Mouse (Mus musculus) MEL (cell line): ENCODE measurements at regions not wholly inside any gene's neighbourhood (a gene's known extent, or its start where the extent isn't known, plus 50 kb on each side); places are given as distances from the start of the nearest gene placed in this dataset.

Source experiments
- DNase-seq: peaks from one replicate; pipeline ENCODE4 v3.0.0; 2011; ENCODE audit warnings: low read depth, low spot score
- H3K27ac ChIP-seq: 2 replicates; pipeline ENCODE4 v1.5.1; 2012; ENCODE audit warnings: low read depth, mild to moderate bottlenecking, control low read depth, low read length, moderate library complexity; ENCODE audit not compliant: control insufficient read depth
- H3K27me3 ChIP-seq, 2 experiments: fragments of 150-350 bp in 1 of 2; sonication (generic) in 1 of 2; 2 replicates each; pipeline ENCODE4 v1.6.1; 2012; ENCODE audit warnings: low read length in 2 of 2, mild to moderate bottlenecking in 2 of 2, improper control_type of control experiment in 1 of 2, moderate library complexity in 1 of 2; ENCODE audit not compliant: insufficient read depth in 2 of 2, control insufficient read depth in 1 of 2
- H3K36me3 ChIP-seq, 2 experiments: 2 replicates each; pipeline ENCODE4 v1.6.1; 2012 to 2014; ENCODE audit warnings: low read length in 2 of 2, improper control_type of control experiment in 1 of 2, inconsistent platforms in 1 of 2, mild to moderate bottlenecking in 1 of 2; ENCODE audit not compliant: insufficient read depth in 2 of 2, control insufficient read depth in 1 of 2
- H3K4me1 ChIP-seq, 2 experiments: fragments of 150-350 bp in 1 of 2; sonication (generic) in 1 of 2; 2 replicates each; pipeline ENCODE4 v1.6.1; 2012; ENCODE audit warnings: low read length in 2 of 2, improper control_type of control experiment in 1 of 2, mild to moderate bottlenecking in 1 of 2; ENCODE audit not compliant: insufficient read depth in 2 of 2, control insufficient read depth in 1 of 2
- H3K4me3 ChIP-seq, 2 experiments: fragments of 150-350 bp in 1 of 2; sonication (generic) in 1 of 2; 2 replicates each; pipeline ENCODE4 v1.5.1; 2012; ENCODE audit warnings: low read depth in 2 of 2, low read length in 2 of 2, mild to moderate bottlenecking in 2 of 2, moderate library complexity in 2 of 2, control low read depth in 1 of 2, improper control_type of control experiment in 1 of 2; ENCODE audit not compliant: control insufficient read depth in 1 of 2, insufficient read depth in 1 of 2
- H3K79me2 ChIP-seq: 2 replicates; pipeline ENCODE4 v1.6.1; 2012; ENCODE audit warnings: mild to moderate bottlenecking, low read length, moderate library complexity; ENCODE audit not compliant: control insufficient read depth, poor library complexity, insufficient read depth
- H3K9ac ChIP-seq: 2 replicates; pipeline ENCODE4 v1.6.1; 2012; ENCODE audit warnings: low read depth, mild to moderate bottlenecking, control low read depth, low read length, moderate library complexity; ENCODE audit not compliant: control insufficient read depth, poor library complexity, severe bottlenecking
- H3K9me3 ChIP-seq: fragments of 150-350 bp; sonication (generic); replicated peaks from 2 replicates; pipeline ENCODE4 v1.6.1; 2012; ENCODE audit warnings: mild to moderate bottlenecking, low read length, improper control_type of control experiment, moderate library complexity; ENCODE audit not compliant: insufficient read depth
- CHD1 ChIP-seq: IDR thresholded peaks from 2 replicates; pipeline ENCODE4 v1.6.1; 2012; ENCODE audit warnings: low read depth, mild to moderate bottlenecking, inconsistent platforms, low read length, improper control_type of control experiment
- CHD2 ChIP-seq: IDR thresholded peaks from 2 replicates; pipeline ENCODE4 v1.6.1; 2011; ENCODE audit warnings: low read length, improper control_type of control experiment
- CTCF ChIP-seq, 3 experiments: IDR thresholded peaks in 2 of 3; conservative IDR thresholded peaks in 1 of 3; 2 replicates each; pipeline ENCODE4 v1.5.1; 2011 to 2012; ENCODE audit warnings: low read length in 3 of 3, low read depth in 2 of 3, mild to moderate bottlenecking in 2 of 3, improper control_type of control experiment in 1 of 3, inconsistent platforms in 1 of 3, mixed read lengths in 1 of 3, moderate library complexity in 1 of 3; ENCODE audit not compliant: control insufficient read depth in 1 of 3, insufficient read depth in 1 of 3, poor library complexity in 1 of 3, severe bottlenecking in 1 of 3
- ELF1 ChIP-seq: IDR thresholded peaks from 2 replicates; pipeline ENCODE4 v1.6.1; 2014; ENCODE audit warnings: low read depth, mild to moderate bottlenecking, inconsistent platforms, low read length, improper control_type of control experiment, moderate library complexity
- EP300 ChIP-seq, 2 experiments: IDR thresholded peaks; 2 replicates each; pipeline ENCODE4 v1.6.1; 2011; ENCODE audit warnings: improper control_type of control experiment in 2 of 2, low read length in 2 of 2, low read depth in 1 of 2, mild to moderate bottlenecking in 1 of 2
- ETS1 ChIP-seq: IDR thresholded peaks from 2 replicates; pipeline ENCODE4 v1.6.1; 2012; ENCODE audit warnings: low read depth, mild to moderate bottlenecking, inconsistent platforms, low read length, improper control_type of control experiment, moderate library complexity
- GABPA ChIP-seq: IDR thresholded peaks from 2 replicates; pipeline ENCODE4 v1.6.1; 2012; ENCODE audit warnings: low read depth, mild to moderate bottlenecking, inconsistent platforms, low read length, improper control_type of control experiment, moderate library complexity
- GATA1 ChIP-seq: IDR thresholded peaks from 2 replicates; pipeline ENCODE4 v1.6.1; 2011; ENCODE audit warnings: low read depth, low read length, improper control_type of control experiment
- HCFC1 ChIP-seq: IDR thresholded peaks from 2 replicates; pipeline ENCODE4 v1.6.1; 2012; ENCODE audit warnings: low read depth, mild to moderate bottlenecking, inconsistent platforms, low read length, improper control_type of control experiment, moderate library complexity
- JUND ChIP-seq: IDR thresholded peaks from 2 replicates; pipeline ENCODE4 v1.6.1; 2011; ENCODE audit warnings: low read depth, mild to moderate bottlenecking, improper control_type of control experiment, low read length
- KAT2A ChIP-seq: conservative IDR thresholded peaks from 2 replicates; pipeline ENCODE4 v1.6.1; 2012; ENCODE audit warnings: low read depth, low read length, improper control_type of control experiment, inconsistent platforms
- MEF2A ChIP-seq: IDR thresholded peaks from 2 replicates; pipeline ENCODE4 v1.6.1; 2014; ENCODE audit warnings: low read depth, mild to moderate bottlenecking, inconsistent platforms, low read length, improper control_type of control experiment; ENCODE audit not compliant: poor library complexity, insufficient replicate concordance, severe bottlenecking; ENCODE audit errors: extremely low read depth
- NELFE ChIP-seq: IDR thresholded peaks from 2 replicates; pipeline ENCODE4 v1.6.1; 2011; ENCODE audit warnings: low read depth, low read length, improper control_type of control experiment
- NRF1 ChIP-seq: IDR thresholded peaks from 2 replicates; pipeline ENCODE4 v1.6.1; 2014; ENCODE audit warnings: low read depth, mild to moderate bottlenecking, inconsistent platforms, low read length, improper control_type of control experiment, moderate library complexity; ENCODE audit not compliant: poor library complexity, insufficient read depth, severe bottlenecking
- POLR2AphosphoS2 ChIP-seq: IDR thresholded peaks from 2 replicates; pipeline ENCODE4 v1.6.1; 2011; ENCODE audit warnings: low read length, improper control_type of control experiment
- POLR2AphosphoS5 ChIP-seq: IDR thresholded peaks from 2 replicates; pipeline ENCODE4 v1.6.1; 2012; ENCODE audit warnings: low read depth, borderline replicate concordance, mild to moderate bottlenecking, inconsistent platforms, low read length, moderate library complexity, mixed read lengths
- RAD21 ChIP-seq: IDR thresholded peaks from 2 replicates; pipeline ENCODE4 v1.6.1; 2011; ENCODE audit warnings: mild to moderate bottlenecking, low read depth, low read length, improper control_type of control experiment
- SIN3A ChIP-seq: IDR thresholded peaks from 2 replicates; pipeline ENCODE4 v1.6.1; 2012; ENCODE audit warnings: low read length, improper control_type of control experiment, inconsistent platforms
- SMC3 ChIP-seq: IDR thresholded peaks from 2 replicates; pipeline ENCODE4 v1.6.1; 2011; ENCODE audit warnings: low read depth, low read length, improper control_type of control experiment
- UBTF ChIP-seq: IDR thresholded peaks from 2 replicates; pipeline ENCODE4 v1.6.1; 2012; ENCODE audit warnings: low read depth, mild to moderate bottlenecking, inconsistent platforms, low read length, improper control_type of control experiment, moderate library complexity, borderline replicate concordance; ENCODE audit not compliant: insufficient read depth
- ZMIZ1 ChIP-seq: IDR thresholded peaks from 2 replicates; pipeline ENCODE4 v1.6.1; 2012; ENCODE audit warnings: low read depth, mild to moderate bottlenecking, inconsistent platforms, low read length, improper control_type of control experiment, moderate library complexity
- ZNF384 ChIP-seq: IDR thresholded peaks from 2 replicates; pipeline ENCODE4 v1.6.1; 2012; ENCODE audit warnings: low read depth, mild to moderate bottlenecking, inconsistent platforms, low read length, improper control_type of control experiment

GRCm38 (mm10) chr1:88869885-88870284, 167.9 kb upstream of the Arl4c start:
- no peaks in the 10 kb centered on the region for H3K27me3 ChIP-seq
- H3K9ac ChIP-seq = no peak overlapping the region
- no peak for TF ChIP-seq EP300 (IDR thresholded peaks at IDR 0.05; ENCODE audit: low read depth in 1 of 2, low read length in 2 of 2)
- TF ChIP-seq SIN3A = no peak
- TF ChIP-seq POLR2AphosphoS2 = no peak
- no peak for TF ChIP-seq GATA1
- no peak for TF ChIP-seq KAT2A
- no peak for TF ChIP-seq MEF2A
- TF ChIP-seq UBTF = no peak
- TF ChIP-seq NELFE = no peak
- TF ChIP-seq ZMIZ1 = no peak
- TF ChIP-seq, all 39 proteins: peak for 0
- Histone ChIP-seq H3K4me3 (no peak overlapping the region), H3K27ac (no peak overlapping the region), H3K4me1 (no peaks in the 10 kb centered on the region), H3K36me3 (no peaks in the 10 kb centered on the region), H3K9me3 (no peaks in the 10 kb centered on the region), H3K79me2 (no peaks in the 10 kb centered on the region)
- no peak for DNase-seq

- H3K36me3 ChIP-seq = no peaks in the 10 kb centered on the region
- no peak overlapping the region for H3K9ac ChIP-seq
- H3K4me1 ChIP-seq = no peaks in the 10 kb centered on the region
- no peaks in the 10 kb centered on the region for H3K27me3 ChIP-seq
- DNase-seq = no peak
- H3K4me3 ChIP-seq = no peak overlapping the region
- no peaks in the 10 kb centered on the region for H3K79me2 ChIP-seq
- no peak overlapping the region for H3K27ac ChIP-seq
- TF ChIP-seq RAD21 (no peak), ETS1 (no peak), ELF1 (no peak)
- H3K9me3 ChIP-seq = no peaks in the 10 kb centered on the region
Measured at GRCm38 (mm10) chr1:88875356-88875755, 173.3 kb upstream of the Arl4c start.

- Histone ChIP-seq H3K9me3 (no peaks in the 10 kb centered on the region), H3K36me3 (no peaks in the 10 kb centered on the region), H3K79me2 (no peaks in the 10 kb centered on the region), H3K9ac (no peak overlapping the region), H3K27ac (no peak overlapping the region), H3K4me3 (no peak overlapping the region), H3K27me3 (no peaks in the 10 kb centered on the region), H3K4me1 (no peaks in the 10 kb centered on the region)
- TF ChIP-seq ZNF384 = no peak
- no peak for TF ChIP-seq SIN3A
- TF ChIP-seq POLR2AphosphoS5 = no peak
- no peak for TF ChIP-seq RAD21
- no peak for TF ChIP-seq ZMIZ1
- TF ChIP-seq KAT2A = no peak
- no peak for TF ChIP-seq NELFE
- no peak for TF ChIP-seq CHD2
- TF ChIP-seq JUND = no peak
- no peak for TF ChIP-seq NRF1
- no peak for TF ChIP-seq HCFC1
- TF ChIP-seq CHD1 = no peak
- no peak for TF ChIP-seq SMC3
- no peak for TF ChIP-seq CTCF (IDR thresholded peaks at IDR 0.05 in 2 of 3, conservative IDR thresholded peaks at IDR 0.05 in 1 of 3; ENCODE audit: control insufficient read depth in 1 of 3, insufficient read depth in 1 of 3, low read depth in 2 of 3, low read length in 3 of 3, poor library complexity in 1 of 3, severe bottlenecking in 1 of 3)
- no peak for TF ChIP-seq GABPA
- TF ChIP-seq MEF2A = no peak
- no peak for DNase-seq
Measured at GRCm38 (mm10) chr1:88877441-88877840, 175.4 kb upstream of the Arl4c start.
